Mouse (Mus musculus): ENCODE measurements around the gene Uap1. TPM values are rescaled to one million over a fixed set of nuclear protein-coding genes. Genes with fewer than 3 reads are reported as not detected.
"Not testable (repeated sequence)": the region's sequence is repeated elsewhere in the genome, so short reads cannot be mapped to it uniquely, and the experiment has no call there.

Uap1 gene
- total RNA-seq, 2 experiments from 2014 or later, result 33.0 to 33.7 TPM

DNA sequence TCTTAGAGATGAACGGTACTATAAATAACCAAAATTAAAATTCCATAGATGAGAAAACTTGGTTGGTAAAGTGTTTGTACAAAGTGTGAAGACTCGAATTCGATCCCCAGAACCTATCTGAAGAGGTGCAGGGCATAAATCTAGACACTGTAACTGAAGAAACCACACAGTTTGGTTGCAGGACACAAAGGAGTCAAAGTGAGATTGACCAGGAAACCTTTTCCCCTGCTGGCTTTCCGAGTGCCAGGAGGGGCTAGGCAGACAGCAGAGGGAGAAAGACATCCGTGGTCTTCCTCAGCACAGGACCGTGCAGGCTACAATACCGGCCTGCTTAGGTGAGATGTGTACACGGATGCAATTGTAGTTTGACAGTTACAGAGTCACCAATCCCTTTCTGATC lies 40.5 kb downstream of the Uap1 start:
- DNase-seq (ENCODE audit: low spot score in 2 of 2), result no peak

DNA sequence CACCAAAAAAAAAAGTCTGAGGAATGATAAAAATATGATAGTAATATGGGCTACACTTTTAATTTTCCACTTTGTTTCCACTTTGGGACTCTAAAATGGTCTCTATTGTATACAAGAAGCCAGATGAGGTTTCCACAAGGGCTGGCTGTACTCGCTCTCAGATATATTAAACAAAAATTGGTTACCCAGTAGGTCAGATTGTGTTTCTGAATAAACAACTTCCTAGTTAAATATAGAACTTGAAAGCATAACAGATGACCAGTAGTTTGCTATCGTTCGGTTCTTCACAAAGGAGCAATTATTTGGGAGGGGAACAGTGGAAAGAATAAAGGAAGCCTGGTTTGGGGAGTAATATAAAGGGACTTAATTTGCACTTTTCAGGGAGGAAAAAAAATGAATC lies 43.8 kb downstream of the Uap1 start:
- no peak for DNase-seq (ENCODE audit: low spot score in 2 of 2)

DNA sequence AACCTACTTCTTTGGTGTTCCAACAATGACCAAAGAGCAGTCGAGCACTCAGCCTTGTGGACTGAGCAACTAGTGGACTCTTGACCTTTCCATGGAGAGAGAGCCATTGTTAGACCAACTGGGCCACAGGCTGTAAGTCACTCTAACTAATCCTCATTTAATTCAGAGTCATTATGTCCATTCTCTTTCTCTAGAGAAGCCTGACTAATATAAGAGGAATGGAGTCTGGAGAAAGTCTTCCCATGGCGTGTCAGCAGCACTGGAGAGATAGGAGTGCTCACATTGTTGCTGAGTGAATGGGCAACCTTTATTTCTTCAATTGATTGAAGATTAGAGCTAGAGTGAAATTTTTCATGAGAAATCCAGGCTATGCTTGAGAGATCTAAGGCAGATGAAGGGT lies 50.1 kb downstream of the Uap1 start:
- DNase-seq (ENCODE audit: low spot score in 2 of 2), result no peak

DNA sequence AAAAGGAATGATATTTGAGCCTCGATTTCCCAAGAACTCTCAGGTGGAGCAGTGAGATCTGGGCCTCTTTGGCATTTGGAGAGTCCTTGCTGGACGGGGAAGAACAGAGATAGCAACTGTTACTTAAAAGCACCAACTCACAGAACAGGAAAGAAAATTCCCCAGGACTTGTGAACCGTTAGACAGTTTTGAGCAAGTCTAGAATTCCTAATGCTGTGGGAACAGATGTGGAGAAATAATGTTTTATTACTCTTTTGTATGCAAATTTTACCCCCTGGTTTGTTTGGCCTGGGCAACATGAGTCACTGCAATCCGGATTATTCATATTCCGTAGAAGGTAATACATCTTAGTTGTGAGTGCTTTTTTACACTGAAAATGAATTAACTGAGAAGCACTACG lies 61.1 kb downstream of the Uap1 start:
- no peak for DNase-seq (ENCODE audit: low spot score in 2 of 2)

DNA sequence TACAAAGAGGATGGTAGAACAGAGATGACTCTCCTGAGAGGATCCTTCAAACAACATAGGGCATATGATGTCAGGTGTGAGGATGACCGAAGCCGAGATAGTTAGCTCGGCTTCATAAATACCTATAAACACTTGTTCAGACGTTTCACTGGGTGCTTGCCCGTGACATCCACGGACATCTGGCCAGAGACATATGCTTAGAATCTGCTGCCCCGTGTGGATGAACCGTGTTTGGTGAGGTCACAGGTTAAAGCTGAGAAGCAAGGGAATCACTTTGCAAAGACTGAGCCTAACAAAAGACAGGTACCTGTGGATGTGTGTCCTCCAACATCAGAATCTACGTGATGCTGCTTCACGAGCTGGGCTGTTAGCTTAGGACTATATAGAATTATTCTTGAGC lies 62.5 kb downstream of the Uap1 start:
- no peak for DNase-seq (ENCODE audit: low spot score in 2 of 2)

DNA sequence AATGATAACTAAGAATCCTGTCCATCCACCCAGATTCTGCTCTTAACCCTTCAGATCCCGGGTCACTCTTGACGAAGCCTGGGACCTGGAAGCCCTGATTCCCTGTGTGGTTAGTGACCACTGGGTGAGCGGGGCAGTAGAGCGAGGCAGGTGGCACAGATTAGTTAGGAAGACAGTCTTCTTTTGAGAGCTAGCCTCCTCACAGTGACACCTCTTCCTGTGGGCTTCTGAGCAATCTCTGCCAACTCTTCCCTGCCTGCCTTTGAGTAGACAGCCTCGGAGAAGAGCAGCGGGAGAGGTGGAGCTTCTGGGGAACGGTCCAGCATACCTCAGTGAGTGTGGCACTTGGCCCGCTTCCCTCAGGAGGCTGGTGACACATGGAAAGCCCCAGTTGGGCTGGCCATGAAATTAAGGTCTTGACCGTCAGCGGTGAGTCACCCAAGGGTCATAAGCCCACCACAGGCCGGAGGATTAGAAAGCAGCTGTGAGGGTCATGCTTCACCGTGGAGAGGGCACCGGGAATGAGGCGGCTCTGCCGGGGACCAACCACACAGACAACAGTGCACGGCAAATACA lies 63.0 kb downstream of the Uap1 start:
- DNase-seq (ENCODE audit: low spot score in 2 of 2), result no peak

DNA sequence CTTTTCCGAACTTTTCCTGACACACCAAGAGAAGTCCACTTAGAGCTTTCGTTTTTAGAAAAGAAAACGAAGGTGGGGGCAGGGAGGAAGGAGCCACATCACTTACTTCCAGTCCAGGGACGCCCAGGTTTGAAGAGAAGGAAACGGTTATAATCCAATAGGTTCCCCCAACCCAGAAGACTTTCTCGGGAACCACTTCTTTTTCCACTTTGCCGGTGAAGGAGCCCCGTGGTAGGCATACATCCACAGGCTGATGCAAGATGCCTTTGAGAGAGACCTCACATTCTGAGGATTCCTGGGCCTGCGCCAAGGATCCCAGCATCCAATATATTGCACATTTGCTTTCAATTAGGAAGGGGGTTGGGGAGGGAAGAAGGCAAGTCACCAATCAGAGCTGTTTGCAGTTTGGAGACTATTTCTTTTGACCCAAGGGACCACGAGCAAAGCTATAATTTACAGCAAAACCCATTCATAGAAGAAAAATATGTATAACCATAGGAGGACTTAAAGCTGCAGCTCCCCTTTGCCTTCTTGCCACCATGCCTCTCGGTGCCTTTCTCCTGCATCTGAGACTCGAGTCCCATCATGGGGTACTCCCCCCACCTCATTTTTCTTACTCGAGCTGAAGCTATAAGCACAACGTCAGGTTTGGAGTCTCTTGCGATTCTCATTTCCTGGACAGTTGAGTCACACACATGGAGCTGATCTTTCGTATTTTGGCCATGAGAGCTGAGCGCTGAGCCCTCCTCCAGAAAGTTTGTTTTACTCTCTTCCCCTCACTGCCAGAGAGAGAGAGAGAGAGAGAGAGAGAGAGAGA lies 64.0 kb downstream of the Uap1 start, which contains the start of gene Ddr2:
Gene Ddr2 (minus strand): TSS at position 247 of the 817 bp plus-strand sequence.
- DNase-seq (ENCODE audit: low spot score in 2 of 2), result no peak

DNA sequence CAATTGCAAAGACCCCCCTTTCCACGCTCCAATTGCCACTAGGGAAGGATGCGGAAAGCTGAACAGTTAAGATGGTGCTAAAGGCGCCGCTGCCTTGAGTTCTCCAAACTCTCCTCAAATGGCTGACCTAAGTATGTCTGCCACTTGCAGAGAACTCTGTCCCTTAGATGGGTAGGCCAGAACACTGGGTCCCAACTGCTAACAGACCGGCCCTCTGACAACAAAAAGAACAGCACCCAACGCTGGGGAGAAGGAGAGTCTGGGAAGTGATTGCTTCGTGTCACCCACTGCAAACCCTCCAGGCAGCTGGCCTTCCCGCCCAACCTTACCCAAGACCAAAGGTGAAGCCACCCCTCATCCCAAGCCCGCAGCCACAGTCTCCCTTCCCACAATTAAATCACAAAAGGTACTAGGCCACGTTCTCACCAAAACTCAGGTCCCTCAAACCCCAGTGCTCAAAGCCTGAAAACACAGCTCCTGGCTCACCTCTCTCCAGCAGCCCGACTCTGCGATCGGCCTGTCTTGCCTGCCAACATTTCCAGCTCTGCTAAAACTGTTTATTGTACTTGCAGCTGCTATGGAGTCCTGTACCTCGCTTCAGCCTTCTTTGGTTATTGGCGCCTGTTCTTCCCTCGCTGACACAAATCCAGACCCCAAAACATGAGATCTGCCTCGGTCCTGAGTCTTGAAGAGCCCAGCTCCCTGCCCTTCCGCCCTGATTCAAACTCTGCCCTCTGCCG lies 64.8 kb downstream of the Uap1 start:
- no peak for DNase-seq (ENCODE audit: low spot score in 2 of 2)

DNA sequence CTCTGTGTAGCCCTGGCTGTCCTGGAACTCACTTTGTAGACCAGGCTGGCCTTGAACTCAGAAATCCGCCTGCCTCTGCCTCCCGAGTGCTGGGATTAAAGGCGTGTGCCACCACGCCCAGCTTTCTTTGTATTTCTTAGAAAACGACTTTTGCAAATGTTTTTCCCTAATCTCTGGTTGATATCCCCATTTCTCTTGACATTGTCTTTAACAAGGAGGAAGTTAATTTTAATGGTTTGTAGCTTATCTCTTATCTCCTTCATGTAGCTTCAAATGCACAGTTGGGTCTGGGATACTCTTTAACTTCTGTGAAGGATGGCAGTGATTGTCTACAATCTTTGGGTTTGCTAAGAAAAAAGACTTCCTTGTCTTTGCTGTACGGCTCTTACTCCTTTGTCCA lies 71.9 kb downstream of the Uap1 start:
- DNase-seq (ENCODE audit: low spot score in 2 of 2), result not testable (repeated sequence)

Other genes with a start within 250 kb of the Uap1 start
- gene Ccdc190, start 246.3 kb downstream of the Uap1 start, total RNA-seq (2021), result under 1 TPM; 0.34 to 0.59 TPM
- gene Hsd17b7, start 205.7 kb downstream of the Uap1 start, total RNA-seq (2021), result 10 to 100 TPM; 10.5 to 12.5 TPM
- 10 to 100 TPM; 25.5 to 26.4 TPM for gene Ddr2, start 64.2 kb downstream of the Uap1 start, total RNA-seq (2021)
- gene Uhmk1, start 40.4 kb upstream of the Uap1 start, total RNA-seq (2021), result 10 to 100 TPM; 43.0 to 45.1 TPM
- gene Sh2d1b2, start 57.8 kb upstream of the Uap1 start, total RNA-seq (2021), result not detected
- under 1 TPM; 0.14 to 0.45 TPM for gene Sh2d1b1, start 102.4 kb upstream of the Uap1 start, total RNA-seq (2021)
- gene Gm7694, start 131.4 kb upstream of the Uap1 start, total RNA-seq (2021), result 10 to 100 TPM; 13.2 to 15.8 TPM
- gene Spata46, start 133.8 kb upstream of the Uap1 start, total RNA-seq (2021), result not detected